ENCODE assay signal across 14 mouse cellular contexts in genomic region chr2:165494495-165494894, GRCm38 (mm10). TPM values are rescaled to one million over a fixed set of nuclear protein-coding genes. Genes with fewer than 3 reads are reported as not detected.
DNase-seq lines count a peak whose midpoint lies in the region; ATAC-seq and TF ChIP-seq lines count a peak whose summit lies in the region.
"Had no signal": no experiment of that assay in that cellular context is flagged by ENCODE, and none has a peak within 500 bp of the region (broad histone marks: within the 10 kb centered on the region; RNA-seq: fewer than 3 reads in every experiment).

No protein-coding gene starts in this region.

- TF ChIP-seq CTCF in brain, embryonic 14.5 days (IDR thresholded peaks at IDR 0.05; ENCODE audit: borderline replicate concordance, extremely low read depth, insufficient read depth, insufficient read length), result no peak

- no peak for ATAC-seq in forebrain, embryonic 11.5 days (replicated peaks; ENCODE audit: low FRiP score)
- ATAC-seq in hindbrain, embryonic 13.5 days (ENCODE audit: low FRiP score), result no peak
- no peak for ATAC-seq in midbrain, embryonic 15.5 days (replicated peaks)
- ATAC-seq: CD4-positive, CD25-positive, alpha-beta regulatory T cell, adult 4 months; intestine, postnatal 0 days had no signal

- H3K36me3 ChIP-seq in forebrain, embryonic 11.5 days (ENCODE audit: control insufficient read depth, insufficient read depth, low read length), result no peaks in the 10 kb centered on the region; the same call in 1 of the 2 replicates
- peaks cover 14% of the 10 kb centered on the region for H3K36me3 ChIP-seq in hindbrain, embryonic 13.5 days
- peaks cover 10% of the 10 kb centered on the region; the same call in 1 of the 2 replicates for H3K36me3 ChIP-seq in midbrain, embryonic 15.5 days (replicated peaks)

- H3K4me1 ChIP-seq in forebrain, embryonic 11.5 days (replicated peaks; ENCODE audit: control insufficient read depth, insufficient read depth, low read length), result peaks cover 12% of the 10 kb centered on the region; the same call in 1 of the 2 replicates
- H3K4me1 ChIP-seq in hindbrain, embryonic 13.5 days (replicated peaks), result peaks cover 26% of the 10 kb centered on the region
- H3K4me1 ChIP-seq in midbrain, embryonic 15.5 days, result peaks cover 20% of the 10 kb centered on the region

- no peak for TF ChIP-seq POLR2A in brain, embryonic 14.5 days (IDR thresholded peaks at IDR 0.05; ENCODE audit: borderline replicate concordance, extremely low read depth, insufficient read depth, insufficient read length, poor library complexity, severe bottlenecking)

- H3K9me3 ChIP-seq in forebrain, embryonic 11.5 days (ENCODE audit: control insufficient read depth, low read length), result no peaks in the 10 kb centered on the region
- no peaks in the 10 kb centered on the region for H3K9me3 ChIP-seq in hindbrain, embryonic 13.5 days
- H3K9me3 ChIP-seq in midbrain, embryonic 15.5 days, result no peaks in the 10 kb centered on the region
- H3K9me3 ChIP-seq: limb, embryonic 13.5 days had no signal

- peak overlapping the region; percentile 60 for H3K27ac ChIP-seq in forebrain, embryonic 11.5 days (ENCODE audit: low read depth, low read length)
- peak overlapping the region; percentile 89 for H3K27ac ChIP-seq in hindbrain, embryonic 13.5 days
- peak overlapping the region; percentile 88 for H3K27ac ChIP-seq in midbrain, embryonic 15.5 days
- H3K27ac ChIP-seq: limb, embryonic 13.5 days had no signal

- H3K4me2 ChIP-seq in forebrain, embryonic 11.5 days (ENCODE audit: low read depth, low read length, severe bottlenecking), result no peak overlapping the region; the same call in 1 of the 2 replicates
- peak overlapping the region; percentile 86 for H3K4me2 ChIP-seq in hindbrain, embryonic 13.5 days
- H3K4me2 ChIP-seq in midbrain, embryonic 15.5 days, result peak overlapping the region; percentile 68; the same call in 1 of the 2 replicates

- no peak overlapping the region for H3K9ac ChIP-seq in forebrain, embryonic 11.5 days (ENCODE audit: low read length)
- no peak overlapping the region for H3K9ac ChIP-seq in hindbrain, embryonic 13.5 days
- H3K9ac ChIP-seq in midbrain, embryonic 15.5 days, result no peak overlapping the region

- whole genome bisulfite sequencing in forebrain, embryonic 11.5 days, result 67% methylated on average over 2 of the region's 2 CpGs
- 33% methylated on average over 2 of the region's 2 CpGs for WGBS in hindbrain, embryonic 13.5 days
- WGBS in midbrain, embryonic 15.5 days, result 42% methylated on average over 2 of the region's 2 CpGs

- DNase-seq in brain, embryonic 14.5 days (ENCODE audit: low read depth), result peak; percentile 27
- no peak for DNase-seq in forebrain, embryonic 11.5 days (ENCODE audit: low spot score)
- DNase-seq in kidney, adult 11 months, result no peak
- no peak for DNase-seq in yolk sac, embryonic 10.5 days (ENCODE audit: low spot score)
- DNase-seq in frontal cortex, adult 2 months (ENCODE audit: extremely low spot score in 1 of 2, low spot score in 1 of 2), result no peak
- DNase-seq in urinary bladder, postnatal 36 days (ENCODE audit: low spot score in 2 of 2), result no peak
- DNase-seq: kidney, postnatal 4 days; thymus, adult 2 months had no signal

- no peak overlapping the region for H3K4me3 ChIP-seq in forebrain, embryonic 11.5 days (ENCODE audit: low read depth, low read length)
- no peak overlapping the region; the same call in 1 of the 2 replicates for H3K4me3 ChIP-seq in hindbrain, embryonic 13.5 days
- no peak overlapping the region for H3K4me3 ChIP-seq in midbrain, embryonic 15.5 days
- H3K4me3 ChIP-seq: erythroblast, embryonic 14.5 days had no signal

- no peaks in the 10 kb centered on the region for H3K27me3 ChIP-seq in forebrain, embryonic 11.5 days (ENCODE audit: control insufficient read depth, insufficient read depth, low read length)
- no peaks in the 10 kb centered on the region for H3K27me3 ChIP-seq in hindbrain, embryonic 13.5 days
- no peaks in the 10 kb centered on the region for H3K27me3 ChIP-seq in midbrain, embryonic 15.5 days (replicated peaks)

RNA-seq across cellular contexts. Expression of gene Trp53rka, which starts 1.4 kb away (rescaled TPM):
- 40.4 and 43.8 TPM in 2 replicates for polyA plus RNA-seq in brain, embryonic 14.5 days (2012; rRNA removed)
- polyA plus RNA-seq in forebrain, embryonic 11.5 days (2014; fragmentation: Nextera tagmentation; extraction: Ambion mirVana), result 53.1 and 58.9 TPM in 2 replicates
- 43.0 and 45.4 TPM in 2 replicates for polyA plus RNA-seq in hindbrain, embryonic 13.5 days (2015; fragmentation: Nextera tagmentation; extraction: Ambion mirVana)
- 50.9 and 51.1 TPM in 2 replicates for polyA plus RNA-seq in midbrain, embryonic 15.5 days (2015; fragmentation: Nextera tagmentation; extraction: Ambion mirVana)
- polyA plus RNA-seq in frontal cortex, adult 2 months (2012; rRNA removed), result 24.6 and 27.4 TPM in 2 replicates

RNA-seq across cellular contexts. Expression of gene Slc2a10, which starts 9.1 kb away (rescaled TPM):
- 2.4 and 3.2 TPM in 2 replicates for polyA plus RNA-seq in brain, embryonic 14.5 days (2012; rRNA removed)
- 4.2 TPM in 2 replicates for polyA plus RNA-seq in forebrain, embryonic 11.5 days (2014; fragmentation: Nextera tagmentation; extraction: Ambion mirVana)
- polyA plus RNA-seq in hindbrain, embryonic 13.5 days (2015; fragmentation: Nextera tagmentation; extraction: Ambion mirVana), result 2.8 and 3.1 TPM in 2 replicates
- polyA plus RNA-seq in midbrain, embryonic 15.5 days (2015; fragmentation: Nextera tagmentation; extraction: Ambion mirVana), result 1.6 and 2.6 TPM in 2 replicates
- 1.4 and 2.0 TPM in 2 replicates for polyA plus RNA-seq in frontal cortex, adult 2 months (2012; rRNA removed)
- polyA plus RNA-seq: CD4-positive, CD25-positive, alpha-beta regulatory T cell, adult 4 months; erythroblast, embryonic 14.5 days had no signal

RNA-seq across cellular contexts. Expression of gene Slc13a3, which starts 21.5 kb away (rescaled TPM):
- 4.7 and 5.1 TPM in 2 replicates for polyA plus RNA-seq in brain, embryonic 14.5 days (2012; rRNA removed)
- 1.9 and 2.5 TPM in 2 replicates for polyA plus RNA-seq in forebrain, embryonic 11.5 days (2014; fragmentation: Nextera tagmentation; extraction: Ambion mirVana)
- polyA plus RNA-seq in hindbrain, embryonic 13.5 days (2015; fragmentation: Nextera tagmentation; extraction: Ambion mirVana), result 2.2 and 2.6 TPM in 2 replicates
- 10.1 and 11.5 TPM in 2 replicates for polyA plus RNA-seq in midbrain, embryonic 15.5 days (2015; fragmentation: Nextera tagmentation; extraction: Ambion mirVana)
- polyA plus RNA-seq in frontal cortex, adult 2 months (2012; rRNA removed), result 30.1 and 33.8 TPM in 2 replicates
- polyA plus RNA-seq: intestine, postnatal 0 days had no signal
